Mouse (Mus musculus): ENCODE measurements around the gene Afmid. TPM values are rescaled to one million over a fixed set of nuclear protein-coding genes. Genes with fewer than 3 reads are reported as not detected.

The Afmid gene
- polyA plus RNA-seq, 1 experiment from 2014 or later, result 2.4 TPM

- TF ChIP-seq EP300 (IDR thresholded peaks at IDR 0.05) (no peak), CTCF (IDR thresholded peaks at IDR 0.05) (no peak)
Measured at GRCm38 (mm10) chr11:117855360-117855759, 29.6 kb downstream of the Afmid start.

GRCm38 (mm10) chr11:117855975-117856374, 30.3 kb downstream of the Afmid start:
- no peaks in the 10 kb centered on the region for H3K36me3 ChIP-seq (ENCODE audit: insufficient read depth, low read length)

More at GRCm38 (mm10) chr11:117855360-117855759, 29.6 kb downstream of the Afmid start:
- Histone ChIP-seq H3K9me3 (ENCODE audit: low read length) (no peaks in the 10 kb centered on the region), H3K27me3 (replicated peaks; ENCODE audit: insufficient read depth, low read length) (no peaks in the 10 kb centered on the region), H3K36me3 (ENCODE audit: insufficient read depth, low read length) (no peaks in the 10 kb centered on the region), H3K9ac (replicated peaks; ENCODE audit: low read depth) (no peak overlapping the region), H3K4me2 (replicated peaks; ENCODE audit: low read depth, low read length) (no peak overlapping the region), H3K27ac (ENCODE audit: low read length) (no peak overlapping the region), H3K4me1 (ENCODE audit: insufficient read depth, low read depth, low read length) (no peaks in the 10 kb centered on the region), H3K4me3 (ENCODE audit: low read depth, low read length) (no peak overlapping the region)
- no peak for DNase-seq (ENCODE audit: low spot score)
- whole genome bisulfite sequencing, result 93% methylated on average over 5 of the region's 5 CpGs
- no peak for ATAC-seq

GRCm38 (mm10) chr11:117857462-117857861, 31.7 kb downstream of the Afmid start:
- no peak for DNase-seq (ENCODE audit: low spot score)
- WGBS, result 93% methylated on average over 9 of the region's 10 CpGs
- Histone ChIP-seq H3K36me3 (ENCODE audit: insufficient read depth, low read length) (no peaks in the 10 kb centered on the region), H3K27me3 (replicated peaks; ENCODE audit: insufficient read depth, low read length) (no peaks in the 10 kb centered on the region), H3K27ac (ENCODE audit: low read length) (no peak overlapping the region), H3K9me3 (ENCODE audit: low read length) (no peaks in the 10 kb centered on the region), H3K4me2 (replicated peaks; ENCODE audit: low read depth, low read length) (no peak overlapping the region), H3K9ac (replicated peaks; ENCODE audit: low read depth) (no peak overlapping the region), H3K4me3 (ENCODE audit: low read depth, low read length) (no peak overlapping the region), H3K4me1 (ENCODE audit: insufficient read depth, low read depth, low read length) (no peaks in the 10 kb centered on the region)
- TF ChIP-seq CTCF (IDR thresholded peaks at IDR 0.05) (no peak), EP300 (IDR thresholded peaks at IDR 0.05) (no peak)
- ATAC-seq, result no peak

More at GRCm38 (mm10) chr11:117855975-117856374, 30.3 kb downstream of the Afmid start:
- DNase-seq (ENCODE audit: low spot score) (no peak), ATAC-seq (no peak)
- H3K4me3 ChIP-seq (ENCODE audit: low read depth, low read length), result no peak overlapping the region
- H3K27me3 ChIP-seq (replicated peaks; ENCODE audit: insufficient read depth, low read length), result no peaks in the 10 kb centered on the region
- H3K4me1 ChIP-seq (ENCODE audit: insufficient read depth, low read depth, low read length), result no peaks in the 10 kb centered on the region
- TF ChIP-seq EP300 (IDR thresholded peaks at IDR 0.05), result no peak
- no peak for TF ChIP-seq CTCF (IDR thresholded peaks at IDR 0.05)
- H3K9me3 ChIP-seq (ENCODE audit: low read length), result no peaks in the 10 kb centered on the region
- no peak overlapping the region for H3K4me2 ChIP-seq (replicated peaks; ENCODE audit: low read depth, low read length)
- 73% methylated on average over 1 of the region's 1 CpGs for WGBS
- no peak overlapping the region for H3K9ac ChIP-seq (replicated peaks; ENCODE audit: low read depth)
- no peak overlapping the region for H3K27ac ChIP-seq (ENCODE audit: low read length)

- Histone ChIP-seq H3K27me3 (replicated peaks; ENCODE audit: insufficient read depth, low read length) (no peaks in the 10 kb centered on the region), H3K27ac (ENCODE audit: low read length) (no peak overlapping the region), H3K9ac (replicated peaks; ENCODE audit: low read depth) (no peak overlapping the region), H3K9me3 (ENCODE audit: low read length) (no peaks in the 10 kb centered on the region), H3K36me3 (ENCODE audit: insufficient read depth, low read length) (no peaks in the 10 kb centered on the region), H3K4me3 (ENCODE audit: low read depth, low read length) (no peak overlapping the region), H3K4me1 (ENCODE audit: insufficient read depth, low read depth, low read length) (no peaks in the 10 kb centered on the region), H3K4me2 (replicated peaks; ENCODE audit: low read depth, low read length) (no peak overlapping the region)
- DNase-seq (ENCODE audit: low spot score) (no peak), ATAC-seq (no peak)
- 53% methylated on average over 3 of the region's 3 CpGs for WGBS
- no peak for TF ChIP-seq EP300 (IDR thresholded peaks at IDR 0.05)
Measured at GRCm38 (mm10) chr11:117858392-117858791, 32.7 kb downstream of the Afmid start.

GRCm38 (mm10) chr11:117860601-117861000, 34.9 kb downstream of the Afmid start, which contains the start of gene Tmem235:
Gene Tmem235, plus strand, starts transcription at chr11:117860752.
- Histone ChIP-seq H3K9ac (replicated peaks; ENCODE audit: low read depth) (no peak within 1 kb of the TSS), H3K27ac (ENCODE audit: low read length) (no peak within 1 kb of the TSS), H3K9me3 (ENCODE audit: low read length) (no peaks in the 10 kb centered on the region), H3K4me2 (replicated peaks; ENCODE audit: low read depth, low read length) (no peak within 1 kb of the TSS), H3K4me1 (ENCODE audit: insufficient read depth, low read depth, low read length) (no peaks in the 10 kb centered on the region), H3K36me3 (ENCODE audit: insufficient read depth, low read length) (no peaks in the 10 kb centered on the region), H3K27me3 (replicated peaks; ENCODE audit: insufficient read depth, low read length) (no peaks in the 10 kb centered on the region), H3K4me3 (ENCODE audit: low read depth, low read length) (no peak within 1 kb of the TSS)
- TF ChIP-seq EP300 (IDR thresholded peaks at IDR 0.05) (no peak), CTCF (IDR thresholded peaks at IDR 0.05) (no peak)
- 3% methylated on average over 21 of the region's 23 CpGs for WGBS
- DNase-seq (ENCODE audit: low spot score) (no peak), ATAC-seq (no peak)

- Histone ChIP-seq H3K4me2 (replicated peaks; ENCODE audit: low read depth, low read length) (no peak overlapping the region), H3K27ac (ENCODE audit: low read length) (no peak overlapping the region), H3K36me3 (ENCODE audit: insufficient read depth, low read length) (no peaks in the 10 kb centered on the region), H3K9ac (replicated peaks; ENCODE audit: low read depth) (no peak overlapping the region), H3K4me1 (ENCODE audit: insufficient read depth, low read depth, low read length) (no peaks in the 10 kb centered on the region), H3K4me3 (ENCODE audit: low read depth, low read length) (no peak overlapping the region), H3K27me3 (replicated peaks; ENCODE audit: insufficient read depth, low read length) (no peaks in the 10 kb centered on the region), H3K9me3 (ENCODE audit: low read length) (no peaks in the 10 kb centered on the region)
- no peak for DNase-seq (ENCODE audit: low spot score)
- TF ChIP-seq CTCF (IDR thresholded peaks at IDR 0.05) (no peak), EP300 (IDR thresholded peaks at IDR 0.05) (no peak)
- 42% methylated on average over 11 of the region's 11 CpGs for WGBS
- no peak for ATAC-seq
Measured at GRCm38 (mm10) chr11:117863174-117863856, 37.6 kb downstream of the Afmid start.

Measured in lung, postnatal 0 days (tissue).